Mouse (Mus musculus) lung, postnatal 0 days (tissue): Measurements from ENCODE around the gene Hk1. TPM values are rescaled to one million over a fixed set of nuclear protein-coding genes. Genes with fewer than 3 reads are reported as not detected.

ENCODE experiments used
- ATAC-seq: fragments of 200-750 bp; cut with Nextera tagmentation; 2 replicates; pipeline ENCODE4 v1.8.0; 2017; ENCODE audit warnings: moderate library complexity
- DNase-seq: peaks from one replicate; pipeline ENCODE4 v3.0.0-alpha.2; 2016; ENCODE audit warnings: low spot score
- H3K27ac ChIP-seq: fragments of 300-500 bp; sonication (generic); 2 replicates; pipeline ENCODE4 v1.5.1; 2014; ENCODE audit warnings: antibody characterized with exemption, mild to moderate bottlenecking, low read length, mixed read lengths
- H3K27me3 ChIP-seq: fragments of 300-500 bp; sonication (generic); replicated peaks from 2 replicates; pipeline ENCODE4 v1.6.1; 2014; ENCODE audit warnings: low read length, mixed read lengths; ENCODE audit not compliant: insufficient read depth
- H3K36me3 ChIP-seq: fragments of 300-500 bp; sonication (generic); 2 replicates; pipeline ENCODE4 v1.6.1; 2014; ENCODE audit warnings: low read length, mixed read lengths; ENCODE audit not compliant: insufficient read depth
- H3K4me1 ChIP-seq: fragments of 300-500 bp; sonication (generic); 2 replicates; pipeline ENCODE4 v1.6.1; 2014; ENCODE audit warnings: antibody characterized with exemption, low read depth, low read length, mixed read lengths; ENCODE audit not compliant: insufficient read depth
- H3K4me2 ChIP-seq: fragments of 300-500 bp; sonication (generic); replicated peaks from 2 replicates; pipeline ENCODE4 v1.6.1; 2014; ENCODE audit warnings: low read depth, mild to moderate bottlenecking, low read length, moderate library complexity, mixed read lengths
- H3K4me3 ChIP-seq: fragments of 300-500 bp; sonication (generic); 2 replicates; pipeline ENCODE4 v1.5.1; 2014; ENCODE audit warnings: low read depth, low read length
- H3K9ac ChIP-seq: fragments of 300-500 bp; sonication (generic); replicated peaks from 2 replicates; pipeline ENCODE4 v1.6.1; 2014; ENCODE audit warnings: low read depth, mild to moderate bottlenecking
- H3K9me3 ChIP-seq: fragments of 300-500 bp; sonication (generic); 2 replicates; pipeline ENCODE4 v1.6.1; 2016; ENCODE audit warnings: low read length, mixed read lengths
- CTCF ChIP-seq: IDR thresholded peaks from 2 replicates; pipeline ENCODE4 v1.5.1; 2016; ENCODE audit warnings: antibody characterized with exemption, mild to moderate bottlenecking
- EP300 ChIP-seq: IDR thresholded peaks from 2 replicates; pipeline ENCODE4 v1.6.1; 2016; ENCODE audit warnings: antibody characterized with exemption, mild to moderate bottlenecking, control low read depth
- WGBS: fragments of 180-500 bp; shearing (Covaris S2); extraction: QIAGEN DNeasy Blood & Tissue Kit; methylation state at CpG from one replicate; pipeline ENCODE4 v1.1.7; 2014; 5-methylcytosine and 5-hydroxymethylcytosine counted together
- polyA plus RNA-seq: library from polyadenylated mRNA; unstranded; fragments of >200 nt; fragmentation: Nextera tagmentation; extraction: Ambion mirVana; gene quantifications from 2 replicates; pipeline ENCODE4 v1.2.1, GENCODE M21; 2015

The Hk1 gene
- polyA plus RNA-seq, 1 experiment from 2014 or later: 25.8 TPM

DNA sequence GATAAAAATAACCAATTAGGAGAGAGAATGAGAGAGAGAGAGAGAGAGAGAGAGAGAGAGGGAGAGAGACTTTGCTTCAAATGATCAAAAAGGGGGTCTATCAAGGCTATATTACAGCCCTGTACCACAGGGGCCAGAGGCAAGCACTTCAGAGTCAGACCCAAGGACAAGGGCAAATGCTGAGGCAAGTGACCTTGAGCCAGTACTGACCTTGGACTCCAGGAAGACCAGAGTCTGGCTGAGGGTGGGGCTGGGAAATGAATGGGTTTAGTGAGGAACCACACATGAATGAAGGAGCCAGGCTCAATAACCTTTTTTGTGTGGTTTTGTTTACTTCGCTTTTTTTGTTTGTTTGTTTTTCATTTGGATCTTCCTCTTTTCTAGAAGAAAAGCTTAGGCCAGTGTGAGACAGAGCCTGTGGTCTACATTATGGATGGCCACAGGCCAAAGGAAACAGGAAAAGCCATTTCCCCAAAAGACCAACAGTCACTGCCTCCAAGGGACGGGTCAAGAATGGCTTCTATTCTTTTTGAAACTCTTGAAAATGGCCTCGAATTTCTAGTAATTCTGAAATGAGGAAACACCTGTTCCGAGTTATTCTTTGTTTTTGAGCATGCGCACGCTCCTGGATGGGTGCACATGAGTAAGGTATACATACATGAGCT, 92.1 kb downstream of the Hk1 start:
- TF ChIP-seq EP300: no peak
- no peak for TF ChIP-seq CTCF
- no peaks in the 10 kb centered on the region for H3K4me1 ChIP-seq
- H3K4me3 ChIP-seq: no peak overlapping the region
- H3K27me3 ChIP-seq: no peaks in the 10 kb centered on the region
- no peaks in the 10 kb centered on the region; the same call in 1 of the 2 replicates for H3K36me3 ChIP-seq
- H3K9me3 ChIP-seq: no peaks in the 10 kb centered on the region
- ATAC-seq: 0 out of 2 replicates have a peak, but pooled peaks have one; percentile 43
- H3K4me2 ChIP-seq: no peak overlapping the region
- no peak overlapping the region for H3K27ac ChIP-seq
- WGBS: 50% methylated on average over 6 of the region's 6 CpGs
- H3K9ac ChIP-seq: no peak overlapping the region
- DNase-seq: peak; percentile 47

DNA sequence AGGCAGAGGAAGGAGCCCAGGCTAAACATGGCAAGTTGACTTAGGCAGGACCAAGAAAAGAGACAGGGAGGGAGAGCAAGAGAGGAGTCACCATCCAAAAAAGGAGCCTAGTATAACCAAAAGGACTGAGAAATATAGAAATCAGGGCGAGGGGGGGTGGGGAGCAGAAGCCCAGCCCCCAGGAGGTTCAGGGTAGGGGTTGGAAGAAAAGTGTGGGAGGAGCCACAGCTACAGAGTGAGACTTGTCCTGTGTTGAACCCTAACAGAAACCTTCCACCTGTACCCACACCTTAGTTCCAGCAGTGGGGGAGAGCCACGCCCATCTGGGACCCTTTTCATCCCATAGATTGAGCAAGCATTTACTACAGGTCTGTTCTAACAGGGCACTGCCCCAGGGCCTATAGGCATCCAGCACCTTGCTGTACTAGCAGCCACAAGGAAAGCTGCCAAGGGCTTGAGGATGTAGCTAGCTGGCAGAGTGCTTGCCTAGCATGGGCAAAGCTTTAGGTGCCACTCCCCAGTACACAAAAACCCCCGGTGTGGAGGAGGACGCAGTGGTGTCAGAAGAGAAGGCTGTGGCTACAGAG, 96.4 kb downstream of the Hk1 start:
- WGBS: 84% methylated on average over 4 of the region's 4 CpGs
- ATAC-seq (no peak), DNase-seq (no peak)
- no peak for TF ChIP-seq EP300
- TF ChIP-seq CTCF: no peak
- no peaks in the 10 kb centered on the region for H3K9me3 ChIP-seq
- H3K27ac ChIP-seq: no peak overlapping the region
- H3K4me3 ChIP-seq: no peak overlapping the region
- no peak overlapping the region for H3K4me2 ChIP-seq
- H3K9ac ChIP-seq: no peak overlapping the region
- peaks cover 6% of the 10 kb centered on the region for H3K36me3 ChIP-seq
- H3K4me1 ChIP-seq: no peaks in the 10 kb centered on the region
- H3K27me3 ChIP-seq: no peaks in the 10 kb centered on the region

- no peaks in the 10 kb centered on the region for H3K4me1 ChIP-seq
- H3K9ac ChIP-seq: no peak overlapping the region
- no peak for ATAC-seq
- peaks cover 6% of the 10 kb centered on the region for H3K36me3 ChIP-seq
- 61% methylated on average over 9 of the region's 9 CpGs for WGBS
- H3K27me3 ChIP-seq: no peaks in the 10 kb centered on the region
- TF ChIP-seq CTCF (no peak), EP300 (no peak)
- H3K4me3 ChIP-seq: no peak overlapping the region
- no peak overlapping the region for H3K4me2 ChIP-seq
- no peak for DNase-seq
- no peaks in the 10 kb centered on the region for H3K9me3 ChIP-seq
- no peak overlapping the region for H3K27ac ChIP-seq
These were observed 96.9 kb downstream of the Hk1 start for GRCm38 (mm10) chr10:62282782-62283181.

GRCm38 (mm10) chr10:62279671-62280070, 100.0 kb downstream of the Hk1 start:
- TF ChIP-seq CTCF: no peak
- TF ChIP-seq EP300: no peak
- no peak overlapping the region for H3K4me2 ChIP-seq
- H3K4me3 ChIP-seq: no peak overlapping the region
- WGBS: 78% methylated on average over 4 of the region's 4 CpGs
- H3K27me3 ChIP-seq: no peaks in the 10 kb centered on the region
- DNase-seq (no peak), ATAC-seq (no peak)
- H3K27ac ChIP-seq: no peak overlapping the region
- H3K9ac ChIP-seq: no peak overlapping the region
- peaks cover 6% of the 10 kb centered on the region for H3K36me3 ChIP-seq
- no peaks in the 10 kb centered on the region for H3K9me3 ChIP-seq
- H3K4me1 ChIP-seq: no peaks in the 10 kb centered on the region

DNA sequence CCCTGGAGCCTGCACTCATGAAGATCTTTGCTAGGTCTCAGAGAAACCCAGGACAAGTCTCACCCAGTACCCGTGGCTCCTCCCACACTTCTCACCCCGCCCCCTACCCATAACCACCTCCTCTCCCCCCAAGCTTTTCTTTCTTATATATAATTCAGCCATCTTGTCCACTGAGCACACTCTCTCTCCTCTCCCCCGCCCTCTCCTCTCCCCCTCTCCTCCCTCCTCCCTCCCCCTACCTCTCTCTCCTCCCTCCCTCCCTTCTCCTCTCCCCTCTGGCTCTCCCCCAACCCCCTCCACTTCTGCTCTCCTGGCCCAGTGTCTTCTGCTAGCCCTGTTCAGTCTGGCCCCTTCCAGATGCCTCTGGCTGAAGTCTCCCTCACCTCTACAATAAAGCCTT, 100.6 kb downstream of the Hk1 start:
- no peak for ATAC-seq
- DNase-seq: no peak
- H3K4me2 ChIP-seq: no peak overlapping the region
- no peaks in the 10 kb centered on the region for H3K27me3 ChIP-seq
- 72% methylated on average over 3 of the region's 3 CpGs for WGBS
- no peaks in the 10 kb centered on the region for H3K4me1 ChIP-seq
- no peaks in the 10 kb centered on the region for H3K9me3 ChIP-seq
- no peak overlapping the region for H3K27ac ChIP-seq
- no peak overlapping the region for H3K9ac ChIP-seq
- no peak overlapping the region for H3K4me3 ChIP-seq
- H3K36me3 ChIP-seq: peaks cover 6% of the 10 kb centered on the region; the same call in 1 of the 2 replicates
- TF ChIP-seq EP300 (no peak), CTCF (no peak)

DNA sequence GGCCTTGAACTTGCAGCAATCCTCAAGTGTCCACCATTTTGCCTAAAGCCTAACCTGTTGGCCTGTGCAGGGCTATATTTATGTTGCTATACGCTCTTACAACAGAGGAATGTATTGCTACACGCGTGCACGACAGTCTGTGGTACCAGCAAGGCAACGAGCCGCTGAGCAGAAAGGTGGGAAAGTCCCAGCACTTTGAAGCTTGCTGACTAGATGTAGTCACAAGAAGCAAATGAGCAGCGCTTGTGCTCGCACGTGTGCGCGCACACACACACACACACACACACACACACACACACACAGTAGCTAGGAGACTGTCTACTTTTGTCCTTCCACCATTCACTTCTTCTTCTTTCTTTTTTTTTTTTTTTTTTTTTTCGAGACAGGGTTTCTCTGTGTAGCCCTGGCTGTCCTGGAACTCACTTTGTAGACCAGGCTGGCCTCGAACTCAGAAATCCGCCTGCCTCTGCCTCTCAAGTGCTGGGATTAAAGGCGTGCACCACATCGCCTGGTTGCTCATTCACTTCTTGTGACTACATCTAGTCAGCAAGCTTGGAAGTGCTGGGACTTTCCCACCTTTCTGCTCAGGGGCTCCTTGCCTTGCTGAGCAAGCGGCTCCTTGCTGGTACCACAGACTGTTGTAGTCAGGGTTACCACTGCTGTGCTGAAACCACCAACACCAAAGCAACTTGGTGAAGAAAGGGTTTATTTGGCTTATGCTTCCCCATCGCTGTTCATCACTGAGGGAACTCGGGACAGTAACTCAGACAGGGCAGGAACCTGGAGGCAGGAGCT, 102.0 kb downstream of the Hk1 start:
- Histone ChIP-seq H3K4me1 (no peaks in the 10 kb centered on the region), H3K9ac (no peak overlapping the region), H3K4me3 (no peak overlapping the region), H3K4me2 (no peak overlapping the region), H3K27me3 (no peaks in the 10 kb centered on the region), H3K9me3 (no peaks in the 10 kb centered on the region), H3K27ac (no peak overlapping the region), H3K36me3 (peaks cover 6% of the 10 kb centered on the region; the same call in 1 of the 2 replicates)
- WGBS: 93% methylated on average over 17 of the region's 19 CpGs
- TF ChIP-seq CTCF (no peak), EP300 (no peak)
- DNase-seq: no peak
- ATAC-seq: no peak
